Mouse (Mus musculus): ENCODE data around the gene Pdcd4.
A peak's percentile ranks its signal among the peaks of the same experiment; 100 is the strongest.

The Pdcd4 gene

DNA sequence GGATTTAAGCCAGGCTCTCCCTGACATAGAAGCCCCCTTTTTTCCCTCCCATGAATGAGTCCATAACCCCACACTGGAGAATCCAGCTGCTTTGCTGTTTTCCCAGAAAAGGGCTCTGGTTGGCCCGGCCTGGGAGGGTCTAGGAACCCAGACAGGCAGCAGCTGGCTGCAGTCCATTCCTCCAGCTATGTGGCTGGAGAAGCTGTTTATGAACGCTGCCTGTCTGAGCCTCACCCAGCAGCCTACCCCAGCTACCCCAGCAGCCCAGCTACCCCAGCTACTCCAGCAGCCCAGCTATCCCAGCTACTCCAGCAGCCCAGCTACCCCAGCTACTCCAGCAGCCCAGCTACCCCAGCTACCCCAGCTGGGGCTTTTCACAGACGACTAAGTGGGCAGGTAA, at the start of gene Pdcd4:
TSS of gene Pdcd4 (plus strand) at position 171 of the 400 bp plus-strand sequence.
- DNase-seq = no peak

DNA sequence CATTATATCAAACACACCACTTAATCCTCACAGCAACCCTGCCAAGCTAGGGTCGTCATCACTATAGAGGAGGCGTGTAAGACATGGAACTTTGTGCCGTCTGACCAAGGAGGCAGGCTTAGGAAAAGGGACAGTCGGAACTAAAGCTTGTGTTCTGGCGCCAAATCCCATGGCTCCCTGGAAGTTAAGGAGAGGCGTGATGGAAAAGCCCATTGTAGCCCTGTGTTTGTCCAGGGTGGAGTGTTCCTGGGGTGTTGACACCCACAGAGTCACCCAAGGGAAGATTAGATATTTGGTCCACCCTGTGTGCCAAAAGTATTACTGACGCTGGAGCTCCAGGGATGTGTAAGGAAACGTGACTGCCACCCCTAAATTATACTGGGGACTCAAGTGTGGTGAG, 48.1 kb upstream of the Pdcd4 start:
- no peak for DNase-seq

DNA sequence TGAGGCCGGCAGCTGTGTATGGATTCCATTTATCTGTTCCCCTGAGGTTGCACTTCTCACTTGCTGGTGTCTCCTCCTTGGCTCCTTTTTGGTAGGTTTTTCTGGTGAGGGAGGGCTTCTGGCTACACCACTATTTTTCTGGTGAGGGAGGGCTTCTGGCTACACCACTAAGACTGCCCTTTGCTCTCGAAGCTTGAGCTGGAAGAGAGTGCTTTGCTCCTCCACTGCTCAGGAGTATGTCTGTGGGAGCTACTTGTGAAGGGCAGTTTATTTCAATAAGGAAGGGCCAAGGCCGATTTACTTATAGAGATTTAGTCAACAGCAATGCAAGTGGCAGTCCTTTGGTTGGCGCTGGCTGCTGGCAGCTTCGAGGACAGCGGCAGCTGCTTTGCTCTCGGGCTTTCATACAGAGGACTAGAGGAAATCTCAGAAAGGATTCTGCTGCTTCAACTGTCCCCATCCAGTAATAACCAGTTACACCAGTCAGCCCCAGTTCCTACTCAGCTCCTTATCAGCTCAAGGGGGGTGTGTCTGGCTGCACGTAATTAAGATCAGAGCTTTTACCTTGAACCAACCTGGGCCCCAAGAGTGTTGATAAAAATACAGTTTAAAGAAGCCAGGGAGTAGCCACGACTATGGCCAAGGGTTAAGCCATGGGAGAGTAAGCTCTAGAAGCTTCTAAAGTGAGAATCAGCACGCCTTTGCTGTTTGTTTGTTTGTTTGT, 43.6 kb upstream of the Pdcd4 start:
- no peak for DNase-seq

DNA sequence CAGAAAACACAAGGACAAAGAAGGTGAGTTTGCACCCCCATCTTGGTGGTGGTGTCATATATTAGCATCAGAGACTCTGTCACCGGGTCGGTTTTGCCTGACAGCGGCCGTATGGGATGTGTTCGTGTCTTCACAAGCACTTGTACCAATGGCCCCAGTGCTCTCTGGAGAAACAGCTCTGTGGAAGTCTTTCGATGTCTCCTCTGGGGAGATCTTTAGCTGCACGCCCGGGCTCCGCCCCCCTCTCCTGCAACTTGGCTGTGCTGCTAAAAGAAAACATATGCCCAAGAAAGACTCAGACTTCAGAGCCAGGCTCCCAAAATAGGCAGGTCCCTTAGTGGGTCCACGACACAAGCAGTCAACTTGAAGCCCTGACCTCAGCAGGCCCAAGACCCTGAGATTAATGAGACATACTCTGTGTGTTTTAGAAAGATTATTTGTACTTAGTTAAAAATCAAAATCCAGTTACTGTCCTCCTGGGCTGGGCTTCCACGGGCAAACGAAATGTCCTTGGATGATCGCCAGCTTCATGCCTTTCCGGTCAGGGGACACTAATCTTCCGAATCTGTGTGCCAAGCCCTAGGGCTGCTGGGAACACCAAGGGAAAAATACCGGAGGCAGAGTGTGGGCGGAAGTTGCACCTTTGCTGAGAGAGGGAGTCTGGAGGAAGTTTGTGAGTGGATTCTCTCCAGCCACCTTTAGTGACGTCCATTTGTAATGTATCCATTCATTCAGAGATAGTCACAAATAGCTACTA, 41.7 kb upstream of the Pdcd4 start:
- peak; percentile 58 for DNase-seq

DNA sequence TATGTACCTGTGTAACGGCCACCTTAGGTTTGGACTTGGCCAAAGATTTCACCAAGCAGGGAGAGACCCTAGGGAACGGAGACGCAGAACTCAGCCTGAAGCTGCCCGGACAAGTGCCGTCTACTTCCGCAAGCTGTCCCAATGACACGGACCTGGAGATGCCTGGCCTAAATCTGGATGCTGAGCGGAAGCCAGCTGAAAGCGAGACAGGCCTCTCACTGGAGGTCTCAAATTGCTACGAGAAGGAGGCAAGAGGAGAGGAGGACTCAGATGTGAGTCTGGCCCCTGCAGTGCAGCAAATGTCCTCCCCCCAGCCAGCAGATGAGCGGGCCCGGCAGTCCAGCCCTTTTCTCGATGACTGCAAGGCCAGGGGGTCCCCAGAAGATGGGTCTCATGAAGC, 40.7 kb upstream of the Pdcd4 start:
- DNase-seq = no peak

DNA sequence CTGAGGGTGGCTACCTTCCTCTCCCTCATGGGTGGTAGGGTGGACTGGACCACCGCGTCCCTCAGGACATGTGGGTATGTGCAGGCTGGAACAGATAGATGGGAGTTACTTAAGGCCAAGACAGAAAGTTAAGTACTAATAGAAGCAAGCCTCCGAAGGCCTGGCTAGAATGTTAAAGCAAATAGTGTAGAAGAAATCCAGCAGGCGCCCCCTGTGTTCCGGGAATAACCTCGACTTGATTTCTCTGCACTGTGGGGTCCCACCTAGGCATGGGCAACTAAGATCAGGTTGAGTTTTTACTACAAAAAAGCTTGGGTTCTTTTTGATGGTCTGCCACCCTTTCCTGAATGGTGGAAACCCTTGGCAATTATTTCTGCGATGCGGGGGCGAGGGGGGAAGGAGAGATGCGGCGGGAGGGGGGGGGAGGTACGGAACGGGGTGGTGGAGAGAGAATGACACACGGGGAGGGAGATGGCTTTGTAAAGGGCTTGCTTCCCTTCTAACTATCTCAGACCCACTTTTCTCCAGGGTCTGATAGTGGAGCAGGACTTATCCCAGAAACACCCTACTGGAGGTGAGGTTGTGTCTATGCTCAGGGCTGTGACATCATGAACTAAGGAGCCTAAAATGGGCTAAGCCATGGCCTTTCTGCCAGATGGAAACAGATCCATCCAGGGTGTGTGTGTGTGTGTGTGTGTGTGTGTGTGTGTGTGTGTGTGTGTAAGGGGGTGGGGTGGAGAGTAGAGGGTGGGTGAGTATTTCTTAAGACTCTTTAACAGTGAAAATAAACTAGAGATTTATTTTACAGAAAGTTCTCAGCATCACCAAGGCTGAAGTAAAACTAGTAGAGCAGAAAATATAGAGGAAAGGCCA, 40.0 kb upstream of the Pdcd4 start:
- no peak for DNase-seq

DNA sequence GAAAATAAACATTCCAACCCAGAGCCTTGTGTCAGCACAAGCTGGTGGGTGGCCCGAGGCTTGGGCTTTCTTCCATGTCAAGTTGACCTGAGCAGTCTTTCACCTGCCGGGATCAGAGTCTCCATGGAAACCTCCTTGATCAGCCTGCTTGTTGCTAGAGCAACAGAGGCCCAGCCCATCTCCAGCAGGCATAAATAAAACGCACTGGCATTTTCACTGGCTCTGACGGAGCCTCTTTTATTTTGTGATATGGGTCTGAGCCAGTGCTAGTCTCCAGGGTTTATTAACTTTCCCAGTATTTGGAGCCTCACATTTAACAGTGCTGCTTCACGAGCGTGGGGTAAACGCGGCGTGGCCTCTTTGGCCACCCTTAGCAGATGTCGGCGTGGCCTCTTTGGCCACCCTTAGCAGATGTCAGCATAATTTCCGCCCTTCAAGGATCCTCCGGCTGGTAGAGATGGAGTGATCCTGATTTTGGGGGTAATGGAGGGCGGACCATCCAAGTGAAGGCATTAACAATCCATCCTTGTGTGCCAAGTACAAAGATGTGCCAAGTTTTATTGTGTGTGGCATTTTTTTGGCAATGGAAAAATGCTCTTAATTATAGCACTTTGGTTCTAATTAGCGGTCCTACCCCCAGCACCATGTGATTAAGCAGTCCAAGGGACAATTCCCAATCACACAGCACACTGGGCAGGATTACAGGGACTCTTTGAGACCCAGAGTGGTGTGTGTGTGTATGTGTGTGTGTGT, 39.2 kb upstream of the Pdcd4 start:
- DNase-seq = peak; percentile 76

DNA sequence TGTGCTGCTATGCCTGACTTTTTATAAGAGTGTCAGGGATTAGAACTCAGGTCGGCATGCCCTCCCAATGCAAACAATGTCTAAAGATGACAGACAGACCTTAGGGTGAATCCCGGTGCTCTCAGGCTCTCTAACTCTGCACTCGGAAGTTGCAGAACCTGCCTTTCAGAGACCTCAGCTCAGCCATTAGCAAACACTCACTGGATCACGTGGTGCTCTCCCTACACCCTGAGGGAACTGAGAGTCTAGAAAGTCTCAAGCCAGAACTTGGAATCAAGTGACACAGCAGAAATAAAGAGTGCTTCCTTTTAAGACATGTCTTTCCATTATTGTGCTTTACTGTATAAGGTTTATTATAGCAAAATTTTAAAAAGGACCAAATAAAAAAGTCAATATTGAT, 37.1 kb upstream of the Pdcd4 start:
- no peak for DNase-seq

DNA sequence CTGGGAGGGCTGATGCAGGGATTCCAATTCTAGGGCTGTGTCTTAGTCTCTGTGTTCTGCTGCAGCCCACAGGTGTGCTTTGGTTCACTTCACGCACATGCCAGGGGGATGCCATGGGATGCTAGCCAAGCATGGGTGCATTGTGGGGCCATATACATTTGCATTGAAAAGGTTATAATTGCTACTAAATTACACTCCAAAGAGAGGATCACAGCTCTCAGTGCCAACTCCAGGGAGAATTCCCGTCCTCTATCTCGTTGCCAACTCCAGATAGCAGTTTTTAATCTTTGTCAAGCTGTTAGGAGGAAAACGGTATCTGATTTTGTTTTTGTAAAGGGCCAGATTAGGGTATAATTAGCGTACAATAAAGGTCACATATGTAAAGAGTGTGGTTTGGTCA, 36.2 kb upstream of the Pdcd4 start:
- no peak for DNase-seq

DNA sequence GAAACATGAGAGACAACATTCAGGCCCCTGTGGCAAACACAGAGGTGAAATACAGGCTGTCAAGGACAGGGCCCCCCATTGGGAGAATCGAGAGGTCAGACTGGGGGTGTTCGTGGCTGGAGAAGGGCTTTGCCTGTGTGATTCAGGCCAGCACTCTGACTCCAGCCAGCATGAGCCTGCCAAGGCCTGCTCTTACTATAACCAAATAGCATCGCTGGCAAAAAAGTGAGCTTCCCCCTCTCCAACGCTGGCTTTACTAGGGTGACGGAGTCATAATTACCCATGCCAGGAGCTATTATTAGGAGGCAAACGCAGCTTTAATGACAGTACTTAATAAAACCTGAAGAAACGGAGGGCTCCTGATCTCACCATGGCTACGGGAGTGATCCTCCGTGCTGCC, 35.2 kb upstream of the Pdcd4 start:
- DNase-seq = no peak

DNA sequence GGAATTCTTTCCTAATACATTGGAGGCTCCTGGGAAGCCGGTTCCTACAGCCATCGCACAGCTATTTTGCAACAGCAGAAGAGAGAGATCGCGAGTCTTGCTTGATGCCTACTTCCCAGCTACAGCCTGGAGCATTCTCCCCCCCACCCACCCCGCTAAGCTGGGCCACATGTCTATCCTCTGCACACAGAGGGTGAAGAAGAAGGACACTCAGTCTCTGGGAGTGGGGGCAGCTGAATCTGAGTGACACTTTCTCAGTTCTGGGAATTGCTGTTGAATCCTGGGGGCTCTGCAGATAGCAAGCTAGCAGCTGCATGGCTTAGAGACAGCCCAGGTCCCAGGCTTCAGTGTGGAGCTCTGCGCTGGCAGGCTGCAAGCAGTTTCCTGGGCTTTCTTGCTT, 34.1 kb upstream of the Pdcd4 start:
- DNase-seq = no peak

DNA sequence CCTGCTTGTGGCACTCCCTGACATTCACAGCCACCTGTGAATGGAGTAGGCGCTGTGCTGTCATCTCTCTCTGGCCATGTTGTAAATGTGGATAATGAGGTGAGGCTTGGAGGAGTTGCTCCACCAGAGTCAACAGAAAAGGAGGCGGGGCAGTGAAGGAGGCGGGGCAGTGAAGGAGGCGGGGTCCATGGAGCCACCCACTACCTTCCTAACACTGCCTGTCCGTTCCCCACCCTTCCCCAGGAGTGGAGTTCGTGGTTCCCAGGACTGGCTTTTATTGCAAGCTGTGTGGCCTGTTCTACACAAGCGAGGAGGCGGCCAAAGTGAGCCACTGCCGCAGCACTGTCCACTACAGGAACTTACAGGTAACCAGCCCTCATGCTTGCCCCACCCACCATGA, 32.9 kb upstream of the Pdcd4 start:
- no peak for DNase-seq

DNA sequence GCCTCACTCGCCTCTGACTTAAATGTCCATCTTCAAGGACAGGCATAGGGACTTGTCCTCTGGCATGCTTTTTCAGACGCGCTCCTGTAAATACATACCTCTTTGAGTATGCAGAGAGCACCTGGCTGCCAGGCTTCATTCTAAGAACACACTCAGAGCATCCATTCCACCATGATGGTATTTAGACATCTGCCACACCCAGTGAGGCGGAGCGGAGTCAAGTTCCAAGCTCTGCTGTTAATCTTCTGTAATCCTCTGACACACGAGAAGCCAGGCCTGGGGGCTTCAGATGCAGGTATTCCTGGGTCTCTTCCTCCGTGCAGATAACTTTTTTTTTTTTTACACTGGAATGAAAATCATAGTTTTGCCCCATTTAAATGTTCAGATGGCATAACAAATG, 32.4 kb upstream of the Pdcd4 start:
- DNase-seq = no peak

DNA sequence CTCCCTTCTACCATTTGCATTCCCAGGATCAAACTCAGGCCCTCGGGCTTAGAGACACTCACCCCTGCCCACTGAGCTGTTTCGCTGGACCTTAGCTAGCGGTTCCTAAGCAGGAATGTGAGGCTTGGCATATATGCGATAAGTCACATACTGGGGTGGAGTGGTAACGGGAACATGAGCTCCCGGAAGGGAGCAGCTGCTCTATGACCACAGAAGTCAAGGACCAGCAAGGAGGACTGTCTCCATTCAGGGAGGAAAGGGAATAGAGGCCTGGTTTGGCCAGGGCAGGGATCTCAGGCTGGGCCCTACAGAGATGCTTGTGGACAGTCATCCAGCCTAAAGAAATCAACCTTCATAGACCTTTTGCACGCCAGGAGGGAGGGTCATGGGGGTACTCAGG, 30.7 kb upstream of the Pdcd4 start:
- DNase-seq = no peak

DNA sequence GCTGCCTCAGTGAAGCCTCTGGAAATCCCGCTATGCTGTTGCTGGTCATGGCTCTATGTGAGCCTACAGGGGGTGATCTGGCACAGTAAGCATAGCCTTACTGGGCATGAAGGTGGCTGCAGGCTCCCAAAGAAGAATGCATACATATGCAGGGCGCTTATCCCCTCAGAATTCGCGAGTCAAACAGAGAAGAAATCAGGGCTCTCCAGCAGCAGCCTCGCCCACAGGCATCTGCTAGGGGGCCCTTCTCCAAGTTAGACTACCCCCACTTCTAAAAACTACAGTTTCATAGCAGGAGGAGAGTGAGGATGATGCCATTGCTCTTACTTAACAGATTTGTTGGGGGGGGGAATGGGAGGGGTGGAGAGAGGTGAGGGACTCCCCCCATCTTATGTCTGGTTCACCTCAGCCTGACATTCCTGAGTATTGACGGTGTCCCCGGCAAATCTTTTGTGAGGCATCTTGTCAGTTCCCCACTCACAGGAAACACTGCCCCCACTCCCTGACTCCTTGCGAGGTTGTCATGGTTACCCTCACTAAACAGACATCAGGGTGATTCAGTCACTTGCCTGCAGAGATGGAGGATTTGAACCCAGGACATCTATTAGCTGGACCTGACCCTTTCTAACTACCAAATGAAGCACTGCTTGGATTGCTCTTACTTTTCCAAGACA, 29.3 kb upstream of the Pdcd4 start:
- no peak for DNase-seq

DNA sequence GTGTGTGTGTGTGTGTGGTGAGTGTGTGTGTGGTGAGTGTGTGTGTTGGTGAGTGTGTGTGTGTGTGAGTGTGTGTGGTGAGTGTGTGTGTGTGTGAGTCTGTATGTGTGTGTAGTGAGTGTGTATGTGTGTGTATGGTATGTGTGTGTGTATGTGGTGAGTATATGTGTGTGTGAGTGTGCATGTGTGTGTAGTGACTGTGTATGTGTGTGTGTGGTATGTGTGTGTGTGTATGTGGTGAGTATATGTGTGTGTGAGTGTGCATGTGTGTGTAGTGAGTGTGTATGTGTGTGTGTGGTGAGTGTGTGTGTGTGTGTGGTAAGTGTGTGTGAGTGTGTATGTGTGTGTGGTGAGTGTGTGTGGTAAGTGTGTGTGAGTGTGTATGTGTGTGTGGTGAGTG, 24.8 kb upstream of the Pdcd4 start:
- DNase-seq = no peak

DNA sequence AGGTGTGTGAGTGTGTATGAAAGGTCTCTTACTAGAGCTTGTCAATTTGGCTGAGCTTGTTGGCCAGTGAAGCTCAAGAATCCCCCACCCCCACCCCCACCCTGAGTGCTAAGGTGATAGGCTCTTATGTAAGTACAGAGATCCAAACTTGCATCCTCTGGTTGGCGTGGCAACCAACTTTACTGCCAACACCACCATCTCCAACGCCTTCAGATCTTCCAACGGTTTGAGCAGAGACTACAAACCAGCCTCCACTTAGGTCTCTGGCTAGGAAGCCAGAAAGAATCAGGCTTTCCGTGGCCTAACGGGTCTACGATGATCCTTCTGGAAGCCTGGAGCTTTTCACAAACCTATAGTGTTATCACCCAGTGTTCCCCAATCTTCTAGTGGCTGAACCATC, 23.9 kb upstream of the Pdcd4 start:
- no peak for DNase-seq

DNA sequence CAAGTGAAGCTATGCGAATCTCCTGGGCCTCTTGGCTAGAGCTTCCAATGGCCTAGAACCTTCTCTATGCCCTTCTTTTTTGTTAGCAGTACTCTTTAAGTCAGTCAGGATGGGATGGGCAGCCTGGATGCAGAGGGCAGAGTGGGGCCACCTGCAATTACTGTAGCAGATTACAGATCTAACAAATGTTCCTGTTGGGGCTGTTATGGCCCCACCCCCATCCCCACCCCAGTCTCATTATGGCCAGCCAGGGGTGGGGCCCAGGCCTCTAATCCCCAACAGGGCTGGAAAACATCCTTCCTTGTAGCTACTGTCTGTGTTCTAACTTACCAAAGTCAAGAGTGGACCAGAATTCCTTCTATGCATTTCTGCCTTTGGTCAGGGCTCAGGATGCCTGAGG, 23.2 kb upstream of the Pdcd4 start:
- DNase-seq = no peak

DNA sequence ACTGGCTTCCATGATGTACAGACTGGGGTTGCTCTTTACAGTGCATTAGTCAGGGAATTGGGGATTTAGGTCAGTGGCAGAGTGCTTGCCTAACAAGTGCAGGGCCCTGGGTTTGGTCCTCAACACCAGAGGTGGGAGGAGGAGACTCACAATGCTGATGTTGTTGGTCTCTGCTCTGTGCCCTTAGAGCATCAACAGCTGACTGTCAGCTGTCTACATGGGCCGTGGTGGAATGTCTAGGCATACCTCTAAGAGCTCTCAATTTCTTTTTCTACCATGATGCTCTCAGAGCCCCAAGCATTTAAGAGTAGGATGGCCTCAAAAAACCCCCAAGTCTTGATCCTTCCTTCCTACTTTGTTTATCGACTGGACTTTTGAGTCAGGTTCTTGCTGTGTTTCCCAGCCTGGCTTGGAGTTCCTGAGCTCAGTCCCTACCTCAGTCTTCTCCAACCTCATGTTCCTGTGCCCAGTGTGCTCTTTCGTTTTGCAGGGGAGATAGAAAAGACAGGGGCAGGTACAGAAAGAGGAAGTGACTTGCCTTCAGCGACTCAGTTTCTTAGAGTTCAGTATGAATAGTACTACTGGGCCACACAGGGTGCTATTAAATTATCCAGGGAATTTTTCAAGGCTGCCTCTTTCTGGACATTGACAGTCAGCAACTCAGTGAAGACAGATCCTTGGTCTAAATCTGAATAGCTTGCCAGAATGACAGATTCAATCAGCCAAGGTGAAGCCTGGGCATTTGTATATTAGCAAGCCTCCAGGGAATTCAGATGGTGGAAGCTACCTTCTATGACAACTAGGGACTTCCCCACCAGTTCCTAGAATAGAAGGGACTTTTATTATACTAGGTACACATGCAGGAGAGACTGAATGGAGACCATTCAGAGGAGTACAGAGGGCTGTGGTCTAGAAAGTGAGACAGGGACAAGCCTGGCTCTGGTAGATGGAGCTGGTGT, 22.3 kb upstream of the Pdcd4 start:
- no peak for DNase-seq

DNA sequence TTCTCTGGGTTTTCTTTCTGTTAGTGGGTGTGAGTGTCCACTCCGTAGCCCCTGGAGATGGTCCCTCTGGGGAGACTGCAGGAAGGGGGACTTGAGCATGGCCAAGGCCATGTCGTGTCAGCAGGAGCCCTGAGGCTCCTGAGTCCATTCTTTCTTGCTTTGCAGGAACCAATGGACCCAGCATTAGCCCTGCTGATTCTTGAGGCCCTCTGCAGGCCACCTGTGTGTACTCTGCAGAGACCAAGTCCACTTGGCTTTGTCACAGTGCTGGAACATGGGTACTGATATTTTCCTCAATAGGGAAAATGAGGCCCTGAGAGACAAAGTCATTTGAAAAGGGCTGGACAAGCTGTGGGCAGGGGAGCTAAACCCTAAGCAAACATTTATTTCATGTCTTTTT, 21.5 kb upstream of the Pdcd4 start:
- no peak for DNase-seq

DNA sequence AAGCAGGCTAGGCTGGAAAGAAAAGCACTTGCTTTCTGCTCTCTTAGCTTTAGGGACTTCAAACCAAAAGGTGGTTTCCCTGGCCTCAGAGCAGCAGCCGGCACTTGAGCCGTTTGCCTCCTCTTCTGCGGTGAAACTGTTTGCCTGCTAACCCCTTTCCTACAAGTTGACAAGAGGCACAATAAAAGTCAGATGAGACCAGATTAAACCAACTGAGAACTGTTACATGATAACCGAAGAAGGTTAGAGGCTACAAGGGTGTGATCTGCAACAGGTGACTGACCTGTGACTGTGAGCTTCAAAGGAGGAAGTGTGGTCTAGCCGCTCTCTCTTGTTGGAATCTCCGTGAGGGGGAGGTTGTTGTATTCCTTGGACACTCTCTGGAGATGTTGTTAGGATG, 20.5 kb upstream of the Pdcd4 start:
- no peak for DNase-seq

All from cerebellum, adult 11 months (tissue).